Mouse (Mus musculus): ENCODE measurements around the gene Rpl3l. TPM values are rescaled to one million over a fixed set of nuclear protein-coding genes. Genes with fewer than 3 reads are reported as not detected.
"Not testable (repeated sequence)": the region's sequence is repeated elsewhere in the genome, so short reads cannot be mapped to it uniquely, and the experiment has no call there.

Gene Rpl3l
- polyA plus RNA-seq, 1 experiment from 2014 or later, result 0.40 TPM

DNA sequence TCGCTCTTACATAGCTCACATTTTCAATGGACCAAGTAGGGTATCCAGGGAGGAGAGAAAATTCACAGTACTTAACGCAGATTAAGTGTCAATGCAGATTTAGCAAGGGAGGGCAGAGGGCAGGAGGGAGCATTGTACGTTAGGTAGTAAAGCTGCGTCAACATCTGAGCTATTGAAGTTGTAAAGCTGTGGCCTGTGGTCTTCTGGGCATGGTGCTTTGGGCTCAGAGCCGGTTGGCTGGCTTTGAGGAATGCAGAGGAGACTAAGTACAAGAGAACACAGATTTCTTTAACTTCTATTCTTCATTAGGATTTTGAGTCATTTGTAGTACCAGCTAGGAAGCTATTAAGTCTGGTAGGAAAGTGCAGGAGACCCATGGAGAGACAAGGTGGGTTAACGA is 12.1 kb upstream of the Rpl3l start:
- 82% methylated on average over 6 of the region's 6 CpGs for WGBS (ENCODE audit: insufficient replicate concordance)
- no peak for ATAC-seq (replicated peaks; ENCODE audit: insufficient number of reproducible peaks, low FRiP score, low TSS enrichment)

GRCm38 (mm10) chr17:24716166-24716682 is 11.4 kb upstream of the Rpl3l start:
- H3K27me3 ChIP-seq (ENCODE audit: control insufficient read depth, insufficient read depth, low read length), result no peaks in the 10 kb centered on the region
- peaks cover under 1% of the 10 kb centered on the region for H3K4me1 ChIP-seq (ENCODE audit: control insufficient read depth, insufficient read depth, low read length)
- H3K9ac ChIP-seq (ENCODE audit: low read depth, low read length), result no peak overlapping the region
- H3K4me3 ChIP-seq (ENCODE audit: low read depth, low read length), result no peak overlapping the region
- H3K4me2 ChIP-seq, result no peak overlapping the region
- no peaks in the 10 kb centered on the region for H3K9me3 ChIP-seq (replicated peaks; ENCODE audit: control insufficient read depth, low read length)
- 90% methylated on average over 15 of the region's 15 CpGs for WGBS (ENCODE audit: insufficient replicate concordance)
- H3K36me3 ChIP-seq (ENCODE audit: control insufficient read depth, insufficient read depth, low read length), result peaks cover 6% of the 10 kb centered on the region
- ATAC-seq (replicated peaks; ENCODE audit: insufficient number of reproducible peaks, low FRiP score, low TSS enrichment), result no peak
- no peak overlapping the region for H3K27ac ChIP-seq (ENCODE audit: low read depth, low read length)

More for the DNA sequence above, 12.1 kb upstream of the Rpl3l start:
- no peak overlapping the region for H3K4me3 ChIP-seq (ENCODE audit: low read depth, low read length)
- no peaks in the 10 kb centered on the region for H3K4me1 ChIP-seq (ENCODE audit: control insufficient read depth, insufficient read depth, low read length)
- H3K9me3 ChIP-seq (replicated peaks; ENCODE audit: control insufficient read depth, low read length), result no peaks in the 10 kb centered on the region
- H3K4me2 ChIP-seq, result no peak overlapping the region
- H3K9ac ChIP-seq (ENCODE audit: low read depth, low read length), result no peak overlapping the region
- H3K36me3 ChIP-seq (ENCODE audit: control insufficient read depth, insufficient read depth, low read length), result peaks cover 5% of the 10 kb centered on the region; the same call in 1 of the 2 replicates
- no peak overlapping the region for H3K27ac ChIP-seq (ENCODE audit: low read depth, low read length)
- no peaks in the 10 kb centered on the region for H3K27me3 ChIP-seq (ENCODE audit: control insufficient read depth, insufficient read depth, low read length)

DNA sequence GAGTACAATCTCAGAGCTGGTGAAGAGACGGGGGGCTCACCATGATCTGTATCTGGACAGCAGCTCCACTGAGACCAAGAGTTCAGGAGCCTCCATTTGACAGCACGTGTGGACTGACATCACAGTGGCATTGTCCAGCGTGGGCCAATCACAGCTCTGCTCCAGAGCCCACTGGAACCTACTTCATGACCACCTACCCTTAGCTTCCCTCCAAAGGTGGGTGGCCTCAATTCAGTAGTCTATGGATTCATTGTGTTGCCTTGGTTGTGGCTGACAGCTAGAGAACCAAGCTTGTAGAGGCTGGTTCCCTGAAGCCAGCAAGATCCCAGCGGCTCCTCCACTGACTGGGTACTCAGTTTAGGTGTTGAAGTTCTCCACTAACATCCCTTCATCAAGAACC is 9.7 kb upstream of the Rpl3l start, which contains the start of the genes Rnf151 and Rps2:
Rnf151 (minus strand) TSS at position 121 of the 400 bp plus-strand sequence.
Rps2 (plus strand) TSS at position 174 of the 400 bp plus-strand sequence.
- no peak within 1 kb of the TSS for H3K27ac ChIP-seq (ENCODE audit: low read depth, low read length)
- no peak for ATAC-seq (replicated peaks; ENCODE audit: insufficient number of reproducible peaks, low FRiP score, low TSS enrichment)
- 77% methylated on average over 4 of the region's 4 CpGs for WGBS (ENCODE audit: insufficient replicate concordance)
- no peaks in the 10 kb centered on the region for H3K9me3 ChIP-seq (replicated peaks; ENCODE audit: control insufficient read depth, low read length)
- H3K27me3 ChIP-seq (ENCODE audit: control insufficient read depth, insufficient read depth, low read length), result no peaks in the 10 kb centered on the region
- H3K4me2 ChIP-seq, result peak within 1 kb of the TSS; percentile 88
- peak within 1 kb of the TSS; percentile 72 for H3K4me3 ChIP-seq (ENCODE audit: low read depth, low read length)
- H3K4me1 ChIP-seq (ENCODE audit: control insufficient read depth, insufficient read depth, low read length), result peaks cover 18% of the 10 kb centered on the region
- no peak within 1 kb of the TSS; the same call in 1 of the 2 replicates for H3K9ac ChIP-seq (ENCODE audit: low read depth, low read length)
- peaks cover 17% of the 10 kb centered on the region for H3K36me3 ChIP-seq (ENCODE audit: control insufficient read depth, insufficient read depth, low read length)

GRCm38 (mm10) chr17:24718938-24719337 is 8.7 kb upstream of the Rpl3l start:
- Histone ChIP-seq H3K4me2 (peak overlapping the region; percentile 88), H3K4me1 (ENCODE audit: control insufficient read depth, insufficient read depth, low read length) (peaks cover 23% of the 10 kb centered on the region), H3K9ac (ENCODE audit: low read depth, low read length) (peak overlapping the region; percentile 89), H3K4me3 (ENCODE audit: low read depth, low read length) (peak overlapping the region; percentile 72), H3K36me3 (ENCODE audit: control insufficient read depth, insufficient read depth, low read length) (peaks cover 17% of the 10 kb centered on the region)
- WGBS (ENCODE audit: insufficient replicate concordance), result 56% methylated on average over 5 of the region's 5 CpGs
- not testable (repeated sequence) for H3K27ac ChIP-seq (ENCODE audit: low read depth, low read length); H3K9me3 ChIP-seq (replicated peaks; ENCODE audit: control insufficient read depth, low read length); H3K27me3 ChIP-seq (ENCODE audit: control insufficient read depth, insufficient read depth, low read length); ATAC-seq (replicated peaks; ENCODE audit: insufficient number of reproducible peaks, low FRiP score, low TSS enrichment)

GRCm38 (mm10) chr17:24719494-24720222 is 8.0 kb upstream of the Rpl3l start:
- under 1% methylated on average over 61 of the region's 61 CpGs for WGBS (ENCODE audit: insufficient replicate concordance)
- Histone ChIP-seq H3K4me2 (peak overlapping the region; percentile 88), H3K4me3 (ENCODE audit: low read depth, low read length) (peak overlapping the region; percentile 72), H3K4me1 (ENCODE audit: control insufficient read depth, insufficient read depth, low read length) (peaks cover 23% of the 10 kb centered on the region), H3K9ac (ENCODE audit: low read depth, low read length) (peak overlapping the region; percentile 89), H3K9me3 (replicated peaks; ENCODE audit: control insufficient read depth, low read length) (no peaks in the 10 kb centered on the region), H3K27me3 (ENCODE audit: control insufficient read depth, insufficient read depth, low read length) (no peaks in the 10 kb centered on the region), H3K36me3 (ENCODE audit: control insufficient read depth, insufficient read depth, low read length) (peaks cover 17% of the 10 kb centered on the region), H3K27ac (ENCODE audit: low read depth, low read length) (peak overlapping the region; percentile 84)
- ATAC-seq (replicated peaks; ENCODE audit: insufficient number of reproducible peaks, low FRiP score, low TSS enrichment), result peak; percentile 96

- Histone ChIP-seq H3K4me2 (peak overlapping the region; percentile 88), H3K4me3 (ENCODE audit: low read depth, low read length) (peak overlapping the region; percentile 72), H3K27ac (ENCODE audit: low read depth, low read length) (0 out of 2 replicates have a peak overlapping the region, but pooled peaks have one; percentile 50), H3K9ac (ENCODE audit: low read depth, low read length) (peak overlapping the region; percentile 89), H3K36me3 (ENCODE audit: control insufficient read depth, insufficient read depth, low read length) (peaks cover 17% of the 10 kb centered on the region), H3K4me1 (ENCODE audit: control insufficient read depth, insufficient read depth, low read length) (peaks cover 23% of the 10 kb centered on the region)
- WGBS (ENCODE audit: insufficient replicate concordance), result 0% methylated on average over 11 of the region's 11 CpGs
- not testable (repeated sequence) for H3K9me3 ChIP-seq (replicated peaks; ENCODE audit: control insufficient read depth, low read length); H3K27me3 ChIP-seq (ENCODE audit: control insufficient read depth, insufficient read depth, low read length); ATAC-seq (replicated peaks; ENCODE audit: insufficient number of reproducible peaks, low FRiP score, low TSS enrichment)
Observed at GRCm38 (mm10) chr17:24720616-24721015, 7.0 kb upstream of the Rpl3l start.

DNA sequence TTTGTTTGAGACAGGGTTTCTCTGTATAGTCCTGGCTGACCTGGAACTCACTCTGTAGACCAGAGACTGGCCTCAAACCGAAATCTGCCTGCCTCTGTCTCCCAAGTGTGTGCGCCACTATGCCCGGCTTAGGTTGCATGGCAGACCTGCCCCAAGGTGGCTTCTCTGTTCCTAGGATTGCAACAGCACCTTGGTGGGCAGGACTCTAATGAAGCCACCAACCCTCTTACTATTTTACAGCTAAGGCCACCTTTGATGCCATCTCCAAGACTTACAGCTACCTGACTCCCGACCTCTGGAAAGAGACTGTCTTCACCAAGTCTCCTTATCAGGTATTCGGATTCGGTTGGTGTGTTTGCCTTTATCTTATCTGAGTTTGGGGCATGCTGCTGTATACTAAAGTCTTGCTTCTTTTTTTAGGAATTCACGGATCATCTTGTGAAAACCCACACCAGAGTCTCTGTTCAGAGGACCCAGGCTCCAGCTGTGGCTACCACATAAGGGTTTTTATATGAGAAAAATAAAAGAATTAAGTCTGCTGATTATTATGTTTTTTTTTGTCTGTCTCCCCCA is 6.2 kb upstream of the Rpl3l start:
- 37% methylated on average over 7 of the region's 7 CpGs for WGBS (ENCODE audit: insufficient replicate concordance)
- Histone ChIP-seq H3K36me3 (ENCODE audit: control insufficient read depth, insufficient read depth, low read length) (peaks cover 13% of the 10 kb centered on the region), H3K4me1 (ENCODE audit: control insufficient read depth, insufficient read depth, low read length) (peaks cover 23% of the 10 kb centered on the region), H3K4me2 (peak overlapping the region; percentile 88), H3K9ac (ENCODE audit: low read depth, low read length) (peak overlapping the region; percentile 69), H3K4me3 (ENCODE audit: low read depth, low read length) (peak overlapping the region; percentile 72)
- not testable (repeated sequence) for ATAC-seq (replicated peaks; ENCODE audit: insufficient number of reproducible peaks, low FRiP score, low TSS enrichment); H3K27me3 ChIP-seq (ENCODE audit: control insufficient read depth, insufficient read depth, low read length); H3K9me3 ChIP-seq (replicated peaks; ENCODE audit: control insufficient read depth, low read length); H3K27ac ChIP-seq (ENCODE audit: low read depth, low read length)

- Histone ChIP-seq H3K4me1 (ENCODE audit: control insufficient read depth, insufficient read depth, low read length) (peaks cover 23% of the 10 kb centered on the region), H3K4me2 (peak overlapping the region; percentile 88), H3K27me3 (ENCODE audit: control insufficient read depth, insufficient read depth, low read length) (peaks cover under 1% of the 10 kb centered on the region; the same call in 1 of the 2 replicates), H3K36me3 (ENCODE audit: control insufficient read depth, insufficient read depth, low read length) (peaks cover 12% of the 10 kb centered on the region), H3K9ac (ENCODE audit: low read depth, low read length) (peak overlapping the region; percentile 31), H3K9me3 (replicated peaks; ENCODE audit: control insufficient read depth, low read length) (no peaks in the 10 kb centered on the region), H3K4me3 (ENCODE audit: low read depth, low read length) (peak overlapping the region; percentile 72), H3K27ac (ENCODE audit: low read depth, low read length) (peak overlapping the region; percentile 22)
- ATAC-seq (replicated peaks; ENCODE audit: insufficient number of reproducible peaks, low FRiP score, low TSS enrichment), result no peak
- WGBS (ENCODE audit: insufficient replicate concordance), result 31% methylated on average over 13 of the region's 13 CpGs
Observed at GRCm38 (mm10) chr17:24722220-24722924, 5.2 kb upstream of the Rpl3l start.

All from heart, embryonic 11.5 days (tissue).